Mouse (Mus musculus) heart, adult 2 months (tissue): ENCODE measurements around the gene Add2. TPM values are rescaled to one million over a fixed set of nuclear protein-coding genes. Genes with fewer than 3 reads are reported as not detected.
"Not testable (repeated sequence)": the region's sequence is repeated elsewhere in the genome, so short reads cannot be mapped to it uniquely, and the experiment has no call there.

Experiments
- DNase-seq, 2 experiments: peaks; one replicate each; pipeline ENCODE4 v3.0.0; 2021
- H3K27ac ChIP-seq: fragments of 200-600 bp; 2 replicates; pipeline ENCODE4 v1.8.1; 2022
- H3K27me3 ChIP-seq: fragments of 200-500 bp; 2 replicates; pipeline ENCODE4 v1.6.1; 2012; ENCODE audit warnings: mild to moderate bottlenecking, low read length, inconsistent platforms, mixed read lengths; ENCODE audit not compliant: control insufficient read depth, insufficient read depth
- H3K36me3 ChIP-seq: fragments of 200-500 bp; 2 replicates; pipeline ENCODE4 v1.6.1; 2012; ENCODE audit warnings: low read length, inconsistent platforms; ENCODE audit not compliant: control insufficient read depth, insufficient read depth
- H3K4me1 ChIP-seq: fragments of 200-500 bp; 2 replicates; pipeline ENCODE4 v1.6.1; 2011; ENCODE audit warnings: low read length; ENCODE audit not compliant: control insufficient read depth, insufficient read depth
- H3K4me3 ChIP-seq: fragments of 200-600 bp; 2 replicates; pipeline ENCODE4 v1.8.1; 2022
- H3K79me2 ChIP-seq: fragments of 200-500 bp; replicated peaks from 2 replicates; pipeline ENCODE4 v1.6.1; 2012; ENCODE audit warnings: mild to moderate bottlenecking, inconsistent platforms, low read length, moderate library complexity, mixed read lengths; ENCODE audit not compliant: control insufficient read depth, insufficient read depth
- H3K9ac ChIP-seq: fragments of 200-500 bp; 2 replicates; pipeline ENCODE4 v1.6.1; 2012; ENCODE audit warnings: low read depth, mild to moderate bottlenecking, control low read depth, inconsistent platforms, low read length, mixed read lengths
- CTCF ChIP-seq: fragments of 200-600 bp; IDR thresholded peaks from 2 replicates; pipeline ENCODE4 v1.8.1; 2022; ENCODE audit warnings: antibody characterized with exemption, mild to moderate bottlenecking, moderate library complexity
- EP300 ChIP-seq: fragments of 200-500 bp; IDR thresholded peaks from 2 replicates; pipeline ENCODE4 v1.6.1; 2011; ENCODE audit warnings: low read depth, low read length, control low read depth; ENCODE audit not compliant: insufficient read depth
- POLR2A ChIP-seq: fragments of 200-500 bp; IDR thresholded peaks from 2 replicates; pipeline ENCODE4 v1.6.1; 2011; ENCODE audit warnings: mild to moderate bottlenecking, low read depth, low read length, control low read depth; ENCODE audit not compliant: insufficient read depth
- WGBS: fragments of 180-500 bp; shearing (Covaris S2); methylation state at CpG from one replicate; pipeline ENCODE4 v1.1.7; 2018; 5-methylcytosine and 5-hydroxymethylcytosine counted together
- intact Hi-C: fragments of 180-260 bp; cut with DNase I; formaldehyde crosslinking; loops from one replicate; pipeline ENCODE4 v1.15.1; 2025
- polyA plus RNA-seq: library from polyadenylated mRNA; depleted of rRNA; stranded (reverse); fragments of >200 nt; gene quantifications from 2 replicates; pipeline ENCODE4 v1.2.3, GENCODE M21; 2012
- total RNA-seq, 2 experiments: library from RNA; stranded (reverse); gene quantifications; 2 replicates each; pipeline ENCODE4 v1.2.3; 2021

Add2 gene
- total and polyA plus RNA-seq, 3 experiments, result 0.16 to 0.39 (median 0.25) TPM

- Histone ChIP-seq H3K4me3 (no peak overlapping the region), H3K4me1 (no peaks in the 10 kb centered on the region; the same call in 1 of the 2 replicates), H3K79me2 (no peaks in the 10 kb centered on the region), H3K9ac (no peak overlapping the region), H3K36me3 (no peaks in the 10 kb centered on the region), H3K27ac (no peak overlapping the region), H3K27me3 (no peaks in the 10 kb centered on the region)
- intact Hi-C loops, result loop anchor here (2.0 to 5.0 kb wide), 2 partner anchors 68 to 167 kb away; no protein-coding TSS in a partner anchor
- peak; percentile 67 to 68 for DNase-seq
- 10% methylated on average over 18 of the region's 18 CpGs for WGBS
- peak; percentile 79; the same call in 1 of the 2 replicates for TF ChIP-seq EP300
- TF ChIP-seq POLR2A, result no peak
- TF ChIP-seq CTCF, result peak; percentile 85
These were observed 24.0 kb upstream of the Add2 start for GRCm38 (mm10) chr6:86004271-86005148.

DNA sequence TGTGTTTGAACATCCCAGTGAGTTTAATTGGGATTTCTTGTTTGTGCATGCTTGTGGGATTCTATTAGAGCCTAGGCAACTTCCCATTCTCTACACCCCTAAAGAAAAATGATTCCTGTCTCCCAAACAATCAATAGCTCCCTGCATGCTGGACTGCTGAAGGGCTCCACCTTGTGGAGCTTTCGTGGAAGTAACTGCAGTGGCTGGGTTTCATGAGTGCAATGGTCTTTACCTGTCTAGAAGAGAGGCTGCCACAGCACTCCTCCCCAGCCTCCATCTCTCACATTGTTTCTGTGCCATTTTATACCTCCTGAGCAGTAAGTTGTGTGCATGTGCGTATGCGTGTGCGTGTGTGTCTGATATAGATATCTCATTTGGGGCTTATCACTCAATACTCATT is 18.5 kb upstream of the Add2 start:
- Histone ChIP-seq H3K27me3 (no peaks in the 10 kb centered on the region), H3K9ac (no peak overlapping the region), H3K36me3 (no peaks in the 10 kb centered on the region), H3K27ac (no peak overlapping the region), H3K4me3 (no peak overlapping the region), H3K79me2 (no peaks in the 10 kb centered on the region), H3K4me1 (no peaks in the 10 kb centered on the region)
- no peak for TF ChIP-seq POLR2A
- TF ChIP-seq CTCF, result peak; percentile 91
- WGBS, result 38% methylated on average over 4 of the region's 4 CpGs
- peak; percentile 31 to 52 for DNase-seq
- intact Hi-C loops, result loop anchor here (1.0 to 5.0 kb wide), 2 partner anchors 74 to 173 kb away; no protein-coding TSS in a partner anchor

- H3K9ac ChIP-seq, H3K27ac ChIP-seq, H3K79me2 ChIP-seq, H3K36me3 ChIP-seq, intact Hi-C loops, H3K4me1 ChIP-seq, DNase-seq, H3K4me3 ChIP-seq, H3K27me3 ChIP-seq: not testable (repeated sequence)
- 38% methylated on average over 5 of the region's 5 CpGs for WGBS
These were observed 13.7 kb upstream of the Add2 start for GRCm38 (mm10) chr6:86014812-86015211.

DNA sequence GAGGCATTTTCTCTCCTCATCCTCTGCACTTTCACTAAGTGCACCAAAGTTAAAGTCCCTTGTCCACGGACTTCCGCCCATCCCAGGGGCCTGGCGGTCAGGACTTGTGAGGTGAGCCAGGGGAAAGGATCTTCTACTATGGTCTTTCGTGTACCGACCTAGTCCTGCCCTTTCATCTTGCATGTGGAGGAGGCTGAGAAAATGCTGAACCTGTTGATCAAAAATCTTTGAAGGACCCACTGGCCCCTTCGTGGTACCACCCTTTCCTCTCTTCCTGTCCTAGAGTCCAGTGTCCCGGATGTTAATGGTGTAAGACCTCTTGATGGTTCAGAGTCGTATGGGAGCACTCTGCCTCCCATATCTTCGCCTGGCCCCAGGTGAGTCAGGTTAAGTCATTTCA is 12.6 kb upstream of the Add2 start, which contains the start of gene Figla:
Gene Figla, plus strand, starts transcription at position 301 of the 400 bp plus-strand sequence.
- Histone ChIP-seq H3K4me1 (no peaks in the 10 kb centered on the region), H3K4me3 (no peak within 1 kb of the TSS), H3K36me3 (no peaks in the 10 kb centered on the region), H3K27ac (no peak within 1 kb of the TSS), H3K9ac (no peak within 1 kb of the TSS), H3K79me2 (no peaks in the 10 kb centered on the region), H3K27me3 (no peaks in the 10 kb centered on the region)
- intact Hi-C loops, result no loop called here
- no peak for DNase-seq
- TF ChIP-seq POLR2A, result no peak
- no peak for TF ChIP-seq CTCF
- TF ChIP-seq EP300, result no peak
- 59% methylated on average over 9 of the region's 9 CpGs for WGBS

DNA sequence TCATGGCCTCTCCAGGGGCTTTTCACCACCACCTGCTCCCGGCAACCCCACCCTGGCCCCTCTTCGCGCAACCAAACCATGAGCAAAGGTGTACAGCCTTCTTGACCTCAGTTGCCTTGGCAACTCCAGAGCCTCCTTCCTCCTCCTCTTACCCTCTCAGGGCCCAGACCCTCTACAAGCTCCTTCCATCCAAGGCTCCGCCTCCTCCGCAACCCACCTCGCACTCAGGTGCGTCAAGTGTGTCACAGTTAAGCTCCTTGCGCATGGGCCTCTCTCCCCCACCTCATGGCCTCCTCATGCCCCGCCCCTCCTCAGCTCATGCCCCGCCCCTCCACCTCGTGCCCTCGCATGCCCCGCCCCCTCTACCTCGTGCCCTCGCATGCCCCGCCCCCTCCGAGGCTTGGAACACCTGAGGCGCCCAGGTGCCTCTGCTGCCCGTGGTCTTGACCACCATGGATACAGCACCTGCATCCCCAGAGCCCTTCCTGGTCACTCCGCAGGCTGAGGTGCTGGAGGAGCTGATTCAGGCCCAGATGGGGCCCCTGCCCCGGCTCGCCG is 11.6 kb upstream of the Add2 start:
- Histone ChIP-seq H3K79me2 (no peaks in the 10 kb centered on the region), H3K4me1 (no peaks in the 10 kb centered on the region), H3K9ac (no peak overlapping the region), H3K36me3 (no peaks in the 10 kb centered on the region), H3K4me3 (no peak overlapping the region), H3K27ac (no peak overlapping the region), H3K27me3 (no peaks in the 10 kb centered on the region)
- no peak for DNase-seq
- TF ChIP-seq POLR2A (no peak), EP300 (no peak), CTCF (no peak)
- 81% methylated on average over 23 of the region's 23 CpGs for WGBS
- intact Hi-C loops, result no loop called here
